Mouse (Mus musculus): ENCODE data around the gene Abcf2. TPM values are rescaled to one million over a fixed set of nuclear protein-coding genes. Genes with fewer than 3 reads are reported as not detected.

Gene Abcf2
- total RNA-seq, 2 experiments from 2014 or later, result 53.5 to 54.9 TPM

- no peak for DNase-seq
These were observed 49.5 kb downstream of the Abcf2 start for GRCm38 (mm10) chr5:24527780-24528179.

- DNase-seq, result peak in 1 of 2 experiments; percentile 15
These were observed 50.4 kb downstream of the Abcf2 start, which contains the start of gene Gbx1 for GRCm38 (mm10) chr5:24526889-24527230. TSS of gene Gbx1 (minus strand) at chr5:24527202.

- no peak for DNase-seq
These were observed 50.9 kb downstream of the Abcf2 start for GRCm38 (mm10) chr5:24526190-24526888.

GRCm38 (mm10) chr5:24525360-24526189 lies 51.7 kb downstream of the Abcf2 start:
- no peak for DNase-seq

- DNase-seq, result no peak
These were observed 52.7 kb downstream of the Abcf2 start for GRCm38 (mm10) chr5:24524522-24524921.

GRCm38 (mm10) chr5:24523806-24524205 lies 53.5 kb downstream of the Abcf2 start:
- no peak for DNase-seq

- DNase-seq, result no peak
These were observed 55.9 kb downstream of the Abcf2 start for GRCm38 (mm10) chr5:24521366-24521765.

Small RNA genes within 50 kb of the gene (microRNA-seq; reads per million reads assigned to microRNA genes)
- 202 to 234 reads per million in 2 experiments for gene Mir671

Other genes with a start within 250 kb of the Abcf2 start
- gene Kcnh2, start 225.9 kb downstream of the Abcf2 start, total RNA-seq (2021), result 10 to 100 TPM; 52.6 to 61.1 TPM
- gene Nos3, start 212.7 kb downstream of the Abcf2 start, total RNA-seq (2021), result 10 to 100 TPM; 21.8 to 22.6 TPM
- gene Atg9b, start 185.3 kb downstream of the Abcf2 start, total RNA-seq (2021), result 1 to 10 TPM in 1 of 2 experiments, under 1 TPM in 1; 0.75 to 1.4 TPM
- gene Abcb8, start 183.8 kb downstream of the Abcf2 start, total RNA-seq (2021), result 10 to 100 TPM; 87.2 to 90.7 TPM
- gene Asic3, start 164.1 kb downstream of the Abcf2 start, total RNA-seq (2021), result not detected
- 10 to 100 TPM; 19.3 to 23.0 TPM for gene Cdk5, start 153.9 kb downstream of the Abcf2 start, total RNA-seq (2021)
- gene Slc4a2, start 153.6 kb downstream of the Abcf2 start, total RNA-seq (2021), result 10 to 100 TPM; 25.5 to 30.3 TPM
- gene Fastk, start 132.2 kb downstream of the Abcf2 start, total RNA-seq (2021), result 100 to 1,000 TPM; 288 to 330 TPM
- 10 to 100 TPM; 10.7 to 10.8 TPM for gene Tmub1, start 129.6 kb downstream of the Abcf2 start, total RNA-seq (2021)
- gene Agap3, start 125.3 kb downstream of the Abcf2 start, total RNA-seq (2021), result 10 to 100 TPM; 89.1 to 98.9 TPM
- not detected for gene Gbx1, start 50.3 kb downstream of the Abcf2 start, total RNA-seq (2021)
- 10 to 100 TPM; 83.7 to 90.6 TPM for gene Asb10, start 36.5 kb downstream of the Abcf2 start, total RNA-seq (2021)
- not detected for gene 4931409K22Rik, start 20.7 kb downstream of the Abcf2 start, total RNA-seq (2021)
- gene Chpf2, start 9.3 kb upstream of the Abcf2 start, total RNA-seq (2021), result 1 to 10 TPM; 5.8 to 6.9 TPM
- 10 to 100 TPM; 56.5 to 59.8 TPM for gene Smarcd3, start 46.9 kb upstream of the Abcf2 start, total RNA-seq (2021)
- 10 to 100 TPM; 35.4 to 41.2 TPM for gene Nub1, start 108.1 kb upstream of the Abcf2 start, total RNA-seq (2021)
- under 1 TPM; 0.39 to 0.52 TPM for gene Wdr86, start 153.3 kb upstream of the Abcf2 start, total RNA-seq (2021)
- gene Crygn, start 180.5 kb upstream of the Abcf2 start, total RNA-seq (2021), result not detected

Measured in heart, adult 18-20 months (tissue).